ENCODE assay signal across 29 mouse cellular contexts in the genomic region with DNA sequence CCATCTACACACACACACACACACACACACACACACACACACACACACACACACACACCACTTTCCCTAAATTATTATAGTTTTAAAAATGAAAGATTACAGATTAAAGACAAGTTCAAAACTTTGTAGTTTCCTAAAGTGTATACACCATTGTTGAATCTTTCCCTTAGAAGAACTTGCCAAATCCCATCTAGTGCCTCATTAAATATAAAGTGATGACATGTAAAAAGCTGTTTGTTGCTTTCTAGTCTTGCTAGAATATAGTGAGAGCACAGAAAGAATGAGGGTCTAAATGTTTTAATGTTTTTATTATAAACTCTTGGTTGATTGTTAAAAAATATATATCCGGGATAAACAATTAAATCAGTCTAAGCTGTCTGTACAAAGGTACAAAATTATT.
"Had no signal": no experiment of that assay in that cellular context is flagged by ENCODE, and none has a peak within 500 bp of the region (broad histone marks: within the 10 kb centered on the region; RNA-seq: fewer than 3 reads in every experiment).

No protein-coding gene starts in this region.

- H3K9me3 ChIP-seq: limb, embryonic 10.5 days; limb, embryonic 12.5 days; limb, embryonic 13.5 days; limb, embryonic 15.5 days; liver, embryonic 12.5 days; liver, embryonic 13.5 days; liver, embryonic 15.5 days; megakaryocyte, embryonic 14.5 days; midbrain, embryonic 10.5 days; midbrain, embryonic 12.5 days; midbrain, embryonic 13.5 days; midbrain, embryonic 15.5 days; neural tube, embryonic 12.5 days had no signal

- H3K27me3 ChIP-seq: limb, embryonic 12.5 days; limb, embryonic 13.5 days; limb, embryonic 15.5 days; liver, embryonic 12.5 days; liver, embryonic 13.5 days; liver, embryonic 15.5 days; megakaryocyte, embryonic 14.5 days; midbrain, embryonic 12.5 days; midbrain, embryonic 13.5 days; midbrain, embryonic 15.5 days; neural tube, embryonic 12.5 days had no signal

- DNase-seq: layer of hippocampus, postnatal 36 days; left cerebral cortex, postnatal 4 days; liver; liver, embryonic 13.5 days; liver, postnatal 0 days; lung, adult 18-20 months; lung, postnatal 14 days; lung, postnatal 4 days; midbrain, embryonic 14.5 days had no signal

- H3K9ac ChIP-seq: limb, embryonic 12.5 days; limb, embryonic 13.5 days; limb, embryonic 15.5 days; liver, embryonic 12.5 days; liver, embryonic 13.5 days; liver, embryonic 14.5 days; liver, embryonic 15.5 days; liver, postnatal 0 days; midbrain, embryonic 12.5 days; midbrain, embryonic 13.5 days; midbrain, embryonic 15.5 days; neural tube, embryonic 12.5 days had no signal

- H3K4me1 ChIP-seq: limb, embryonic 10.5 days; limb, embryonic 12.5 days; limb, embryonic 13.5 days; limb, embryonic 15.5 days; liver, embryonic 12.5 days; liver, embryonic 13.5 days; liver, embryonic 15.5 days; megakaryocyte, embryonic 14.5 days; midbrain, embryonic 10.5 days; midbrain, embryonic 12.5 days; midbrain, embryonic 13.5 days; midbrain, embryonic 15.5 days; neural tube, embryonic 12.5 days had no signal

- H3K4me3 ChIP-seq: left cerebral cortex, adult 2 months; limb, embryonic 10.5 days; limb, embryonic 12.5 days; limb, embryonic 13.5 days; limb, embryonic 15.5 days; liver, embryonic 12.5 days; liver, embryonic 13.5 days; liver, embryonic 15.5 days; megakaryocyte, embryonic 14.5 days; midbrain, embryonic 10.5 days; midbrain, embryonic 12.5 days; midbrain, embryonic 13.5 days; midbrain, embryonic 15.5 days; myocyte; neural tube, embryonic 12.5 days had no signal

- H3K27ac ChIP-seq: left cerebral cortex, adult 2 months; limb, embryonic 10.5 days; limb, embryonic 12.5 days; limb, embryonic 13.5 days; limb, embryonic 15.5 days; liver, embryonic 12.5 days; liver, embryonic 13.5 days; liver, embryonic 14.5 days; liver, embryonic 15.5 days; macrophage; midbrain, embryonic 10.5 days; midbrain, embryonic 12.5 days; midbrain, embryonic 13.5 days; midbrain, embryonic 15.5 days; neural tube, embryonic 12.5 days had no signal

- H3K36me3 ChIP-seq: limb, embryonic 10.5 days; limb, embryonic 12.5 days; limb, embryonic 13.5 days; limb, embryonic 15.5 days; liver, embryonic 12.5 days; liver, embryonic 13.5 days; liver, embryonic 15.5 days; midbrain, embryonic 10.5 days; midbrain, embryonic 12.5 days; midbrain, embryonic 13.5 days; midbrain, embryonic 15.5 days; neural tube, embryonic 12.5 days had no signal

- ATAC-seq: liver, embryonic 12.5 days; liver, postnatal 0 days; lung, postnatal 0 days; midbrain, embryonic 13.5 days; midbrain, embryonic 15.5 days; midbrain, embryonic 16.5 days had no signal

- H3K4me2 ChIP-seq: limb, embryonic 12.5 days; limb, embryonic 13.5 days; limb, embryonic 15.5 days; liver, embryonic 11.5 days; liver, embryonic 12.5 days; liver, embryonic 13.5 days; liver, embryonic 15.5 days; midbrain, embryonic 11.5 days; midbrain, embryonic 12.5 days; midbrain, embryonic 13.5 days; midbrain, embryonic 15.5 days; neural tube, embryonic 12.5 days had no signal
